Mouse (Mus musculus): ENCODE measurements around the gene Esr2.

- TF ChIP-seq EP300 (IDR thresholded peaks at IDR 0.05; ENCODE audit: insufficient read depth, low read depth, low read length) (no peak), CTCF (IDR thresholded peaks at IDR 0.05; ENCODE audit: low read depth, low read length) (no peak), POLR2A (IDR thresholded peaks at IDR 0.05; ENCODE audit: insufficient read depth, low read length) (no peak)
These were observed 83.2 kb downstream of the Esr2 start for GRCm38 (mm10) chr12:76093613-76094588.

Data from ES-Bruce4 (cell line).